Mouse (Mus musculus) C2C12 (cell line): ENCODE measurements at regions not wholly inside any gene's neighbourhood (a gene's known extent, or its start where the extent isn't known, plus 50 kb on each side); places are given as distances from the start of the nearest gene placed in this dataset.

Source experiments
- H3K27me3 ChIP-seq: one replicate; pipeline ENCODE4 v1.6.1; 2011; ENCODE audit not compliant: control insufficient read depth, insufficient read depth, insufficient read length
- H3K36me3 ChIP-seq: one replicate; pipeline ENCODE4 v1.6.1; 2011; ENCODE audit not compliant: control insufficient read depth, insufficient read depth
- H3K4me3 ChIP-seq: one replicate; pipeline ENCODE4 v1.5.1; 2011; ENCODE audit warnings: mild to moderate bottlenecking, control low read depth; ENCODE audit not compliant: poor library complexity, insufficient read depth, severe bottlenecking
- H3K79me2 ChIP-seq: one replicate; pipeline ENCODE4 v1.6.1; 2011; ENCODE audit not compliant: control insufficient read depth, insufficient read depth
- H3K79me3 ChIP-seq: one replicate; pipeline ENCODE4 v1.6.1; 2011; ENCODE audit warnings: low read depth, control low read depth
- H3ac ChIP-seq: one replicate; pipeline ENCODE3; 2011; ENCODE audit warnings: low read depth; ENCODE audit not compliant: control insufficient read depth, insufficient read length
- CEBPB ChIP-seq: IDR thresholded peaks from one replicate; pipeline ENCODE4 v1.6.1; 2011; ENCODE audit warnings: low read depth, mild to moderate bottlenecking, control low read depth, moderate library complexity
- CTCF ChIP-seq: IDR thresholded peaks from one replicate; pipeline ENCODE4 v1.5.1; 2011; ENCODE audit not compliant: control insufficient read depth, insufficient read depth, insufficient read length
- FOSL1 ChIP-seq: IDR thresholded peaks from one replicate; pipeline ENCODE4 v1.8.0; 2011; ENCODE audit warnings: mild to moderate bottlenecking, low read length; ENCODE audit not compliant: poor library complexity, insufficient read depth, severe bottlenecking
- MAX ChIP-seq: IDR thresholded peaks from one replicate; pipeline ENCODE4 v1.6.1; 2011; ENCODE audit warnings: mild to moderate bottlenecking, control low read depth
- MYOD1 ChIP-seq: IDR thresholded peaks from one replicate; pipeline ENCODE4 v1.6.1; 2011; ENCODE audit warnings: low read depth; ENCODE audit not compliant: control insufficient read depth, insufficient read length
- MYOG ChIP-seq: IDR thresholded peaks from one replicate; pipeline ENCODE4 v1.6.1; 2011; ENCODE audit not compliant: control insufficient read depth, insufficient read length; ENCODE audit errors: extremely low read depth
- USF1 ChIP-seq: IDR thresholded peaks from one replicate; pipeline ENCODE4 v1.6.1; 2011; ENCODE audit warnings: low read depth, mild to moderate bottlenecking, control low read depth, moderate library complexity

GRCm38 (mm10) chr14:99632444-99632843 is 334.0 kb downstream of the Klf5 start:
- no peaks in the 10 kb centered on the region for H3K36me3 ChIP-seq
- H3K4me3 ChIP-seq, result no peak overlapping the region
- H3K27me3 ChIP-seq, result no peaks in the 10 kb centered on the region
- no peaks in the 10 kb centered on the region for H3K79me2 ChIP-seq
- H3K79me3 ChIP-seq, result no peaks in the 10 kb centered on the region
- H3ac ChIP-seq, result no peak overlapping the region
- no peak for TF ChIP-seq MAX

- H3K36me3 ChIP-seq, result no peaks in the 10 kb centered on the region
- H3ac ChIP-seq, result no peak overlapping the region
- TF ChIP-seq USF1, result no peak
- TF ChIP-seq MYOD1, result no peak
- TF ChIP-seq FOSL1, result no peak
- TF ChIP-seq CEBPB, result peak; percentile 4
- no peaks in the 10 kb centered on the region for H3K27me3 ChIP-seq
- no peaks in the 10 kb centered on the region for H3K79me3 ChIP-seq
- no peaks in the 10 kb centered on the region for H3K79me2 ChIP-seq
- no peak overlapping the region for H3K4me3 ChIP-seq
Observed at GRCm38 (mm10) chr14:99635556-99636150, 337.2 kb downstream of the Klf5 start.

- no peaks in the 10 kb centered on the region for H3K79me3 ChIP-seq
- H3ac ChIP-seq, result no peak overlapping the region
- H3K27me3 ChIP-seq, result no peaks in the 10 kb centered on the region
- TF ChIP-seq FOSL1 (no peak), MYOG (no peak)
- no peaks in the 10 kb centered on the region for H3K79me2 ChIP-seq
- no peak overlapping the region for H3K4me3 ChIP-seq
- no peaks in the 10 kb centered on the region for H3K36me3 ChIP-seq
Observed at GRCm38 (mm10) chr14:99641475-99642453, 343.3 kb downstream of the Klf5 start.

GRCm38 (mm10) chr14:99646323-99646722 is 347.8 kb downstream of the Klf5 start:
- no peak overlapping the region for H3ac ChIP-seq
- H3K79me3 ChIP-seq, result no peaks in the 10 kb centered on the region
- no peaks in the 10 kb centered on the region for H3K27me3 ChIP-seq
- H3K4me3 ChIP-seq, result no peak overlapping the region
- H3K36me3 ChIP-seq, result no peaks in the 10 kb centered on the region
- TF ChIP-seq CTCF, result no peak
- no peak for TF ChIP-seq MYOD1
- TF ChIP-seq CEBPB, result no peak
- TF ChIP-seq FOSL1, result no peak
- no peak for TF ChIP-seq MYOG
- no peak for TF ChIP-seq MAX
- H3K79me2 ChIP-seq, result no peaks in the 10 kb centered on the region

- TF ChIP-seq CTCF (no peak), MAX (no peak), CEBPB (no peak), MYOG (no peak), MYOD1 (no peak), USF1 (no peak), FOSL1 (no peak)
- Histone ChIP-seq H3K79me2 (no peaks in the 10 kb centered on the region), H3K4me3 (no peak overlapping the region), H3ac (no peak overlapping the region), H3K36me3 (no peaks in the 10 kb centered on the region), H3K79me3 (no peaks in the 10 kb centered on the region), H3K27me3 (no peaks in the 10 kb centered on the region)
Observed at GRCm38 (mm10) chr14:99674399-99674798, 375.9 kb downstream of the Klf5 start.

- Histone ChIP-seq H3K36me3 (no peaks in the 10 kb centered on the region), H3K79me2 (no peaks in the 10 kb centered on the region), H3K4me3 (no peak overlapping the region), H3ac (no peak overlapping the region), H3K79me3 (no peaks in the 10 kb centered on the region), H3K27me3 (no peaks in the 10 kb centered on the region)
- TF ChIP-seq MYOD1, result no peak
- TF ChIP-seq MAX, result no peak
- no peak for TF ChIP-seq CTCF
- no peak for TF ChIP-seq MYOG
- no peak for TF ChIP-seq CEBPB
- no peak for TF ChIP-seq FOSL1
- no peak for TF ChIP-seq USF1
Observed at GRCm38 (mm10) chr14:99687062-99687806, 388.7 kb downstream of the Klf5 start.
